Mouse (Mus musculus) Patski (cell line): ENCODE results near the gene Eif2b1. TPM values are rescaled to one million over a fixed set of nuclear protein-coding genes. Genes with fewer than 3 reads are reported as not detected.

ENCODE experiments used
- ATAC-seq: fragments of 100-300 bp; one replicate; pipeline ENCODE4 v1.8.0; 2021
- CTCF ChIA-PET: fragments of 350-600 bp; sonication (Branson Sonifier 250); formaldehyde crosslinking; loops from one replicate; lab custom pipeline; 2022; ENCODE audit warnings: inconsistent platforms; lab: Charles Lee
- POLR2A ChIA-PET: fragments of 350-600 bp; sonication (Branson Sonifier 250); formaldehyde crosslinking; loops from one replicate; lab custom pipeline; 2022; ENCODE audit warnings: antibody characterized with exemption, inconsistent platforms; lab: Charles Lee
- DNase-seq: peaks from one replicate; pipeline ENCODE4 v3.0.0-alpha.2; 2011; ENCODE audit warnings: low read depth, low spot score
- H3K27me3 ChIP-seq: fragments of 371-371 bp; one replicate; pipeline ENCODE4 v1.5.1; 2021
- CTCF ChIP-seq: fragments of 100-300 bp; IDR thresholded peaks from one replicate; pipeline ENCODE4 v1.5.1; 2021
- in situ Hi-C: fragments of 300-500 bp; cut with MboI; formaldehyde crosslinking; loops from 3 replicates; pipeline ENCODE4 v1.11.1; 2018; ENCODE audit warnings: low pct_unique_long_range_greater_than_20kb, mixed read lengths
- polyA plus RNA-seq: library from polyadenylated mRNA; unstranded; gene quantifications from one replicate; pipeline ENCODE4 v1.2.3, GENCODE M21; 2021

Eif2b1 gene
- polyA plus RNA-seq, 1 experiment from 2014 or later = 47.7 TPM

- H3K27me3 ChIP-seq = no peaks in the 10 kb centered on the region
- TF ChIP-seq CTCF = no peak
- ChIA-PET CTCF (interaction anchor here (0.9 to 1.5 kb wide), 4 partner anchors 10 to 91 kb away, joined by 3 to 4 read pairs (median 4); no protein-coding TSS in a partner anchor), POLR2A (interaction anchor here (1.2 to 1.4 kb wide), 3 partner anchors 11 to 108 kb away, joined by 3 read pairs; no protein-coding TSS in a partner anchor)
- ATAC-seq (no peak), DNase-seq (no peak)
- in situ Hi-C loops = loop anchor here (5.0 kb wide), 1 partner anchor 95 kb away; the partner anchor contains the start of gene Kmt5a
Observed at GRCm38 (mm10) chr5:124532451-124532850, 46.5 kb downstream of the Eif2b1 start.

- in situ Hi-C loops = loop anchor here (5.0 kb wide), 1 partner anchor 94 kb away; the partner anchor contains the start of gene Kmt5a
- no peaks in the 10 kb centered on the region for H3K27me3 ChIP-seq
- ATAC-seq (peak; percentile 11), DNase-seq (no peak)
- TF ChIP-seq CTCF = no peak
- POLR2A ChIA-PET = interaction anchor here (0.6 to 1.6 kb wide), 9 partner anchors 8 to 554 kb away, joined by 3 to 5 read pairs (median 3); no protein-coding TSS in a partner anchor
- CTCF ChIA-PET = interaction anchor here (0.8 to 1.5 kb wide), 6 partner anchors 9 to 99 kb away, joined by 3 to 4 read pairs (median 4); no protein-coding TSS in a partner anchor
Observed at GRCm38 (mm10) chr5:124531583-124531930, 47.4 kb downstream of the Eif2b1 start.

- no peak for DNase-seq
- in situ Hi-C loops = loop anchor here (5.0 kb wide), 1 partner anchor 94 kb away; the partner anchor contains the start of gene Kmt5a
- ChIA-PET POLR2A (interaction anchor here (0.6 to 1.6 kb wide), 9 partner anchors 9 to 553 kb away, joined by 3 to 5 read pairs (median 3); no protein-coding TSS in a partner anchor), CTCF (interaction anchor here (0.8 to 1.5 kb wide), 5 partner anchors 8 to 98 kb away, joined by 3 to 4 read pairs (median 4); no protein-coding TSS in a partner anchor)
- H3K27me3 ChIP-seq = no peaks in the 10 kb centered on the region
- ATAC-seq = peak; percentile 85
- no peak for TF ChIP-seq CTCF
Observed at GRCm38 (mm10) chr5:124530655-124531582, 48.0 kb downstream of the Eif2b1 start, which contains the start of gene Rilpl1. Gene Rilpl1, minus strand, starts transcription at chr5:124531391.

DNA sequence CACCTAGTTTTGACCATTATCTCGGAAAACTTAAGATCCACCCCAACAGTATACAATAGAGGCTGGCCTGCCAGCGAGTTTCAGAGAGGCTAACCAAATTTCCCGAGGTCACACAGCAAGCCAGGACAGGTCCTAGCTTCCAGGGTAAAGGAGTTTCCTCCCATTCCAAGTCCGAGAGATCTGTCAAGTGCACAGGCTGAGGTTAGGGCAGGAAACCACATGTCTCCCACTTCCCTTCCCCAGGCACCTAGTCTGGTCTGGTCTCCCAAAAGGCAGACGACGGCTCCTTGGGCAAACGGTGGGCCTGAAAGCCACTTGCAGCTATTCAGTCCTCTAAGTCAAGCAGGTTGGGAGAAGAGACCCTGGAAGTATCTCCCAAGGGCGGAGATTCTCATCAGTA lies 49.2 kb downstream of the Eif2b1 start:
- no peak for DNase-seq
- no peaks in the 10 kb centered on the region for H3K27me3 ChIP-seq
- CTCF ChIA-PET = interaction anchor here (1.8 kb wide), 1 partner anchor 90 kb away, joined by 6 read pairs; the partner anchor contains the start of gene Kmt5a
- in situ Hi-C loops = loop anchor here (5.0 kb wide), 1 partner anchor 92 kb away; the partner anchor contains the start of gene Kmt5a
- TF ChIP-seq CTCF = no peak
- no peak for ATAC-seq
- POLR2A ChIA-PET = no interaction called here

- ChIA-PET POLR2A (no interaction called here), CTCF (interaction anchor here (1.8 kb wide), 1 partner anchor 89 kb away, joined by 6 read pairs; the partner anchor contains the start of gene Kmt5a)
- ATAC-seq (peak; percentile 6), DNase-seq (no peak)
- in situ Hi-C loops = no loop called here
- TF ChIP-seq CTCF = no peak
- H3K27me3 ChIP-seq = no peaks in the 10 kb centered on the region
Observed at GRCm38 (mm10) chr5:124529191-124529651, 49.7 kb downstream of the Eif2b1 start.

GRCm38 (mm10) chr5:124528791-124529190 lies 50.1 kb downstream of the Eif2b1 start:
- in situ Hi-C loops = no loop called here
- DNase-seq = no peak

GRCm38 (mm10) chr5:124528351-124528750 lies 50.6 kb downstream of the Eif2b1 start:
- ChIA-PET CTCF (interaction anchor here (0.8 to 1.8 kb wide), 2 partner anchors 10 to 88 kb away, joined by 4 to 6 read pairs; partner anchors contain the start of gene Kmt5a), POLR2A (no interaction called here)
- ATAC-seq (no peak), DNase-seq (no peak)
- in situ Hi-C loops = no loop called here
- no peak for TF ChIP-seq CTCF
- no peaks in the 10 kb centered on the region for H3K27me3 ChIP-seq

More at GRCm38 (mm10) chr5:124528791-124529190, 50.1 kb downstream of the Eif2b1 start:
- no peaks in the 10 kb centered on the region for H3K27me3 ChIP-seq
- TF ChIP-seq CTCF = no peak
- POLR2A ChIA-PET = no interaction called here
- ATAC-seq = no peak
- CTCF ChIA-PET = interaction anchor here (0.8 to 1.8 kb wide), 2 partner anchors 10 to 89 kb away, joined by 4 to 6 read pairs; partner anchors contain the start of gene Kmt5a

- CTCF ChIA-PET = interaction anchor here (2.1 to 4.0 kb wide), 2 partner anchors 14 kb away, joined by 5 to 13 read pairs; no protein-coding TSS in a partner anchor
- ATAC-seq (no peak), DNase-seq (no peak)
- in situ Hi-C loops = loop anchor here (25.0 kb wide), 1 partner anchor 1388 kb away; the partner anchor contains the start of genes Rhof and Setd1b
- H3K27me3 ChIP-seq = no peaks in the 10 kb centered on the region
- POLR2A ChIA-PET = interaction anchor here (1.3 kb wide), 1 partner anchor 12 kb away, joined by 7 read pairs; no protein-coding TSS in a partner anchor
- TF ChIP-seq CTCF = no peak
Observed at GRCm38 (mm10) chr5:124524943-124525342, 54.0 kb downstream of the Eif2b1 start.

- CTCF ChIA-PET = interaction anchor here (1.3 to 4.0 kb wide), 4 partner anchors 9 to 16 kb away, joined by 4 to 13 read pairs (median 5); partner anchors contain the start of gene Rilpl1
- DNase-seq (no peak), ATAC-seq (no peak)
- POLR2A ChIA-PET = no interaction called here
- in situ Hi-C loops = loop anchor here (25.0 kb wide), 1 partner anchor 1386 kb away; the partner anchor contains the start of genes Rhof and Setd1b
- TF ChIP-seq CTCF = no peak
- H3K27me3 ChIP-seq = no peaks in the 10 kb centered on the region
Observed at GRCm38 (mm10) chr5:124523032-124523431, 55.9 kb downstream of the Eif2b1 start.
